ENCODE assay signal across 15 mouse cellular contexts in the genomic region with DNA sequence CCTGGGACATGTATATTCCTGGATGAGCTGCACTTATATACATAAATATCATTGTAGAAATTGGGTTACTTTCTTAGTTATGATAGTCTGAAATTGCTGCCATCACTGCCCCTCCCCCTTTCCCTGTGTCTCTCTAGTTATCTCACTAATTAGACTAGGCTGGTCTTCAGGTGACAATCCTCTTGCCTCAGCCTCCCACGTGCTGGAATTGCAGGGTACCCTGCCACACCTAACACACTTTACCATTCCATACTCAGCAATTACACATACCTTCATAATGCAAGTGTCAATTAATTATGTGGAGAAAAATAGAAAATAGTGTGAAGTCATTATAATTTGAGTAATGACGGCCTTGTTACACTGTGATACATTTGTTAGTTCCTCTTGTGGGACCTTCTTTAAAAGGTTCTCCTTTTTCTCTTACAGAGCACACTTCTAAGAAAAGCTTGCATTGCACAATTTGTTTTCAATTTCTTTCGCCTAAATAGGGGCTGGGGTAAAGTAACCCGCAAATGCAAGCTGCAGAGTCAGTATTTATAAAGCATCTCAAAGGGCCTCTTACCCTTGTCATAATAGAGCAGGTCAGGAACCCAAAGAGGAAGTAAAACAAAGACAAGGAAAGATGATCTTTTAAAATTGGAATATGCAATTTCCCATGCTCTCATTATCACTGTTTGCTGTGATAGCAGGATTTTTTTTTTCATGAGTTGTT. TPM values are rescaled to one million over a fixed set of nuclear protein-coding genes. Genes with fewer than 3 reads are reported as not detected.
DNase-seq lines count a peak whose midpoint lies in the region; ATAC-seq and TF ChIP-seq lines count a peak whose summit lies in the region.
"Had no signal": no experiment of that assay in that cellular context is flagged by ENCODE, and none has a peak within 500 bp of the region (broad histone marks: within the 10 kb centered on the region; RNA-seq: fewer than 3 reads in every experiment).

No protein-coding gene starts in this region.

- no peak overlapping the region for H3K4me3 ChIP-seq in forebrain, embryonic 10.5 days
- no peak overlapping the region for H3K4me3 ChIP-seq in forebrain, embryonic 12.5 days (replicated peaks)
- no peak overlapping the region for H3K4me3 ChIP-seq in lung, adult 2 months (replicated peaks; ENCODE audit: extremely low read depth, low read depth, low read length)
- H3K4me3 ChIP-seq in olfactory bulb, adult 2 months (ENCODE audit: insufficient read depth, low read depth, low read length): no peak overlapping the region
- no peak overlapping the region for H3K4me3 ChIP-seq in forebrain, embryonic 13.5 days
- H3K4me3 ChIP-seq: left cerebral cortex, adult 2 months had no signal

- no peaks in the 10 kb centered on the region for H3K36me3 ChIP-seq in forebrain, embryonic 10.5 days (replicated peaks)
- no peaks in the 10 kb centered on the region for H3K36me3 ChIP-seq in forebrain, embryonic 12.5 days (replicated peaks)
- no peaks in the 10 kb centered on the region for H3K36me3 ChIP-seq in forebrain, embryonic 13.5 days (ENCODE audit: poor library complexity, severe bottlenecking)
- H3K36me3 ChIP-seq: G1E had no signal

- H3K9ac ChIP-seq in forebrain, embryonic 12.5 days: no peak overlapping the region
- no peak overlapping the region for H3K9ac ChIP-seq in forebrain, embryonic 13.5 days
- H3K9ac ChIP-seq: liver, embryonic 14.5 days had no signal

- no peak for ATAC-seq in forebrain, embryonic 12.5 days (ENCODE audit: low FRiP score)
- ATAC-seq in granulocyte monocyte progenitor cell, adult 5-6 weeks (replicated peaks; ENCODE audit: poor library complexity, severe bottlenecking): peak; percentile 70
- ATAC-seq in forebrain, embryonic 13.5 days: no peak

- no peak overlapping the region for H3K4me2 ChIP-seq in forebrain, embryonic 12.5 days
- no peak overlapping the region for H3K4me2 ChIP-seq in forebrain, embryonic 13.5 days

- no peak for TF ChIP-seq POLR2A in lung, adult 2 months (IDR thresholded peaks at IDR 0.05; ENCODE audit: borderline replicate concordance, extremely low read depth, low read depth, low read length)
- TF ChIP-seq POLR2A in olfactory bulb, adult 2 months (IDR thresholded peaks at IDR 0.05; ENCODE audit: insufficient read depth, low read depth, low read length): no peak

- H3K27me3 ChIP-seq in forebrain, embryonic 10.5 days (ENCODE audit: poor library complexity, severe bottlenecking): no peaks in the 10 kb centered on the region
- no peaks in the 10 kb centered on the region for H3K27me3 ChIP-seq in forebrain, embryonic 12.5 days
- no peaks in the 10 kb centered on the region for H3K27me3 ChIP-seq in forebrain, embryonic 13.5 days

- peak; percentile 3 for DNase-seq in forebrain, embryonic 10.5 days (ENCODE audit: extremely low spot score, low spot score)
- DNase-seq in lung, postnatal 25 days (ENCODE audit: low spot score): peak; percentile 41
- DNase-seq in lung, adult 2 months: no peak
- DNase-seq in left cerebral cortex, adult 18-20 months (ENCODE audit: low spot score in 2 of 2): no peak
- DNase-seq: cerebellum, postnatal 10 days; heart, postnatal 36 days; kidney, adult 11 months; right cerebral cortex, postnatal 14 days had no signal

- no peaks in the 10 kb centered on the region for H3K9me3 ChIP-seq in forebrain, embryonic 10.5 days
- H3K9me3 ChIP-seq in forebrain, embryonic 12.5 days: no peaks in the 10 kb centered on the region
- no peaks in the 10 kb centered on the region for H3K9me3 ChIP-seq in forebrain, embryonic 13.5 days (replicated peaks)
- H3K9me3 ChIP-seq: G1E had no signal

- H3K4me1 ChIP-seq in forebrain, embryonic 10.5 days: peaks cover 32% of the 10 kb centered on the region
- peaks cover 16% of the 10 kb centered on the region for H3K4me1 ChIP-seq in forebrain, embryonic 12.5 days
- peaks cover 12% of the 10 kb centered on the region for H3K4me1 ChIP-seq in lung, adult 2 months (ENCODE audit: control insufficient read depth, insufficient read depth, low read length)
- H3K4me1 ChIP-seq in olfactory bulb, adult 2 months (ENCODE audit: control insufficient read depth, insufficient read depth, low read length): peaks cover 3% of the 10 kb centered on the region
- peaks cover 8% of the 10 kb centered on the region; the same call in 1 of the 2 replicates for H3K4me1 ChIP-seq in forebrain, embryonic 13.5 days

- H3K27ac ChIP-seq in forebrain, embryonic 10.5 days: no peak overlapping the region
- H3K27ac ChIP-seq in forebrain, embryonic 12.5 days: no peak overlapping the region
- peak overlapping the region; percentile 8; the same call in 1 of the 2 replicates for H3K27ac ChIP-seq in olfactory bulb, adult 2 months (ENCODE audit: insufficient read depth, low read depth, low read length)
- no peak overlapping the region for H3K27ac ChIP-seq in forebrain, embryonic 13.5 days
- H3K27ac ChIP-seq: left cerebral cortex, adult 2 months; liver, embryonic 14.5 days had no signal

- TF ChIP-seq CTCF in lung, adult 2 months (IDR thresholded peaks at IDR 0.05; ENCODE audit: insufficient read depth, low read length): no peak
- no peak for TF ChIP-seq CTCF in olfactory bulb, adult 2 months (IDR thresholded peaks at IDR 0.05; ENCODE audit: insufficient read depth, low read depth, low read length)

- 74% methylated on average over 4 of the region's 4 CpGs for WGBS in forebrain, embryonic 10.5 days
- 52% methylated on average over 4 of the region's 4 CpGs for WGBS in forebrain, embryonic 12.5 days
- 32% methylated on average over 4 of the region's 4 CpGs for WGBS in lung, adult 2 months
- 37% methylated on average over 4 of the region's 4 CpGs for WGBS in olfactory bulb, adult 2 months
- 44% methylated on average over 4 of the region's 4 CpGs for WGBS in forebrain, embryonic 13.5 days

RNA-seq across cellular contexts. Expression of a gene that starts 0.5 kb away (rescaled TPM):
- 165 and 168 TPM in 2 replicates for polyA plus RNA-seq in forebrain, embryonic 10.5 days (2016; fragmentation: Nextera tagmentation; extraction: Ambion mirVana)
- polyA plus RNA-seq in forebrain, embryonic 12.5 days (2016; fragmentation: Nextera tagmentation; extraction: Ambion mirVana): 118 and 136 TPM in 2 replicates
- 26.3 and 28.9 TPM in 2 replicates for polyA plus RNA-seq in lung, adult 2 months (2012; rRNA removed)
- total RNA-seq in granulocyte monocyte progenitor cell, adult 5-6 weeks (2014; fragmentation: Nextera tagmentation): 33.5 and 57.3 TPM in 2 replicates
- 28.0 and 35.6 TPM in 2 replicates for total RNA-seq in granulocyte monocyte progenitor cell, adult 5-6 weeks (2017)
- not detected in 2 replicates for polyA plus RNA-seq in olfactory bulb, adult 2 months (2012; ENCODE audit: insufficient read depth, insufficient read length, low replicate concordance, missing spikeins)
- 10 to 100 TPM; 20.8 to 22.4 TPM for total RNA-seq in left cerebral cortex, adult 18-20 months (2021)
- polyA plus RNA-seq in forebrain, embryonic 13.5 days (2015; fragmentation: Nextera tagmentation; extraction: Ambion mirVana): 110 and 111 TPM in 2 replicates

Comparison
In these comparisons a context has a peak if more than half of its experiments do, and no peak if none do; other contexts are left out.
1. DNase-seq: peak in forebrain, embryonic 10.5 days (single experiment) and lung, postnatal 25 days (single experiment); none in lung, adult 2 months (single experiment) and left cerebral cortex, adult 18-20 months (0 of 2).